Mouse (Mus musculus) cerebellum, adult 9-10 months (tissue): ENCODE data around the gene Prpf6.

Experiments used
- DNase-seq: peaks from one replicate; pipeline ENCODE4 v3.0.0; 2022

Gene Prpf6

GRCm38 (mm10) chr2:181591528-181592085 is at the start of gene Prpf6:
Gene Prpf6 (plus strand): TSS chr2:181591868.
- DNase-seq = peak; percentile 55

GRCm38 (mm10) chr2:181546142-181546541 is 45.5 kb upstream of the Prpf6 start:
- no peak for DNase-seq

- DNase-seq = no peak
Observed at GRCm38 (mm10) chr2:181548227-181548626, 43.4 kb upstream of the Prpf6 start.

- DNase-seq = no peak
Observed at GRCm38 (mm10) chr2:181548682-181549081, 43.0 kb upstream of the Prpf6 start.

- no peak for DNase-seq
Observed at GRCm38 (mm10) chr2:181550233-181550632, 41.4 kb upstream of the Prpf6 start.

- DNase-seq = no peak
Observed at GRCm38 (mm10) chr2:181553772-181554171, 37.9 kb upstream of the Prpf6 start.

GRCm38 (mm10) chr2:181567338-181567737 is 24.3 kb upstream of the Prpf6 start:
- no peak for DNase-seq

- DNase-seq = peak; percentile 61
Observed at GRCm38 (mm10) chr2:181568272-181569008, 23.2 kb upstream of the Prpf6 start.

- no peak for DNase-seq
Observed at GRCm38 (mm10) chr2:181569856-181570255, 21.8 kb upstream of the Prpf6 start.

- peak; percentile 56 for DNase-seq
Observed at GRCm38 (mm10) chr2:181570375-181570774, 21.3 kb upstream of the Prpf6 start.

GRCm38 (mm10) chr2:181570921-181571595 is 20.6 kb upstream of the Prpf6 start:
- peak; percentile 89 for DNase-seq

GRCm38 (mm10) chr2:181571941-181572670 is 19.6 kb upstream of the Prpf6 start:
- DNase-seq = peak; percentile 69

- DNase-seq = peak; percentile 87
Observed at GRCm38 (mm10) chr2:181572921-181573920, 18.4 kb upstream of the Prpf6 start.

GRCm38 (mm10) chr2:181573961-181574360 is 17.7 kb upstream of the Prpf6 start:
- peak; percentile 43 for DNase-seq

GRCm38 (mm10) chr2:181574921-181575545 is 16.6 kb upstream of the Prpf6 start:
- peak; percentile 52 for DNase-seq

GRCm38 (mm10) chr2:181576613-181577012 is 15.1 kb upstream of the Prpf6 start:
- no peak for DNase-seq

GRCm38 (mm10) chr2:181577126-181577525 is 14.5 kb upstream of the Prpf6 start:
- no peak for DNase-seq

GRCm38 (mm10) chr2:181577981-181578581 is 13.6 kb upstream of the Prpf6 start:
- DNase-seq = peak; percentile 85

GRCm38 (mm10) chr2:181578790-181579618 is 12.7 kb upstream of the Prpf6 start:
- peak; percentile 45 for DNase-seq

- DNase-seq = no peak
Observed at GRCm38 (mm10) chr2:181579681-181580080, 12.0 kb upstream of the Prpf6 start.
